Mouse (Mus musculus): Measurements from ENCODE around the gene Otx1. TPM values are rescaled to one million over a fixed set of nuclear protein-coding genes. Genes with fewer than 3 reads are reported as not detected.

The Otx1 gene
- total RNA-seq, 2 experiments from 2014 or later: 6.0 to 6.3 TPM

- intact Hi-C loops (cut with DNase I): no loop called here
- DNase-seq (ENCODE audit: low spot score in 2 of 2): no peak
Observed at GRCm38 (mm10) chr11:21968922-21969321, 33.8 kb downstream of the Otx1 start.

- intact Hi-C loops (cut with DNase I): no loop called here
- no peak for DNase-seq (ENCODE audit: low spot score in 2 of 2)
Observed at GRCm38 (mm10) chr11:21955167-21955566, 47.5 kb downstream of the Otx1 start.

- intact Hi-C loops (cut with DNase I): no loop called here
Observed at GRCm38 (mm10) chr11:21951657-21952237, 51.0 kb downstream of the Otx1 start.

GRCm38 (mm10) chr11:21950094-21950493 lies 52.6 kb downstream of the Otx1 start:
- DNase-seq (ENCODE audit: low spot score in 2 of 2): no peak
- intact Hi-C loops (cut with DNase I): no loop called here

More at GRCm38 (mm10) chr11:21951657-21952237, 51.0 kb downstream of the Otx1 start:
- no peak for DNase-seq (ENCODE audit: low spot score in 2 of 2)

Data from left cerebral cortex, postnatal 25 days (tissue).